Mouse (Mus musculus): ENCODE data around the gene Igsf9. TPM values are rescaled to one million over a fixed set of nuclear protein-coding genes. Genes with fewer than 3 reads are reported as not detected.

Gene Igsf9
- total RNA-seq, 2 experiments from 2014 or later: 0.25 to 0.55 TPM

DNA sequence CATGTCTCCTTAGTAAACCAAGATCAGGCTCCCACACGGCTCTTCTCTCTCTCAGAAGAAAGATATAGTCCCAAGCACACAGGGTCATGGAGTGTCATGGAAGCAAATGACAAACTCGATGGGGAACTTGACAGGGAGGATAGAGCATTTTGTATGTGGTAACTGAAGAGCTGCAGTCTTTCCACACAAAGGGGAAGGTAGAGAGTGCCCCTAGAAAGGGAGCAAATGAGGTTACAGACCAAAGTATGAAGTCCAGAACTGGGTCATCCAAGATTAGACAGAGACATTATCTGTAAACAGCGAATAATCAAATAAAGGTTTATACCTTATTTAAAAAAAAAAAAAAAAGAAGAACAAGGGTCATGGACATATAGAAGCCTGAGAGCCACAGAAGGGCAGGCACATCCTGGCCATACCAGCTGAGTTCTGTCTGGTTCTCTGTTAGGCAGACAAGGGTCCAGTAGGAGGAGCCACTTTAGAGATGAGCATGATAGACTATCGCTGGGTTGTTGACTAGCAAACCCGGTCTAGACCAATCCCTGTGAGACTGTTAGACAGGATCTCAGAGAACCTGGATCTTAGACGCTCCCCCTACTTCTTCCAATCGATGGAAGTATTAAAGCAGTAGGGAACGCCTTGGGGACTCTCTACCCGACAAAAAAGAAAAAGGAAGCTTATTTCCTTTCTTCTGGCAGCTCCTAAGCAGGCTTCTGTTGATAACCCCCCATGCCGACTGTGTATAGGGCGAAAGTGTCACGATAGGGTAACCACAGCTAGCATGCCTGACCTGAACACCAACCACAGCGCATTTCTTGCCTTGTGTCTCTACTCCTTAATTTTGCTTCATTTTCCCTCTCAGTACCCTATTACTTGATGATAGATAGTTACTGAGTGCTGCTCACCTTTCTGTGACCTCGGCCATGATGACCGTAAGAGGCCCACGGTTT is 17.9 kb upstream of the Igsf9 start:
- no peak for DNase-seq (ENCODE audit: low spot score)
- intact Hi-C loops (cut with DNase I): no loop called here

DNA sequence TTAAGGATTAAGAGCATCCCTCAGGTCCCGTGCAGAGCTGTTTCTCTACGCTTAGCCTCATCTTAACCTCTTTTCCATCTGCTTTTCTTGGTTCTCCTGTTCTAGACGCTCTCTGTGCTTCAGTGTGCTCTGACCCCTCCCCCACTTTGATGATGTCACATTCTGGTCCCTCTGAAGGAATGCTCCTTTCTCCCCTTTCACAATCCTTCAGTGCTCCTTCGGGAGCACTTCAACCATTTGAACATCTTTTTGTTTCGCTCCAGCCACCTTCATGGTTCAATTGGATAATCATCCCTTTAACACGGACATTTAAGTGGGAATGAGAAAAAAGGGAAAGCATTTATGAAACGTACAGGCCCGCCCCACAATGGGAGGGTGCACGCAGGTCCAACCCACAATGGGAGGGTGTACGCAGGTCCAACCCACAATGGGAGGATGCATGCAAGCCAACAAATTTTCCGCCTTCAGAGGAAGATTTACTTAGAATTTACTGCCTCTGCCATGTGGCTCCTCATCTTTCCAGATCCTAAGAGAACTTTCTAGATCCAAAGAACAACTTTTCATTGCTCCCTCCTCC is 13.2 kb upstream of the Igsf9 start:
- DNase-seq (ENCODE audit: low spot score): no peak
- intact Hi-C loops (cut with DNase I): no loop called here

DNA sequence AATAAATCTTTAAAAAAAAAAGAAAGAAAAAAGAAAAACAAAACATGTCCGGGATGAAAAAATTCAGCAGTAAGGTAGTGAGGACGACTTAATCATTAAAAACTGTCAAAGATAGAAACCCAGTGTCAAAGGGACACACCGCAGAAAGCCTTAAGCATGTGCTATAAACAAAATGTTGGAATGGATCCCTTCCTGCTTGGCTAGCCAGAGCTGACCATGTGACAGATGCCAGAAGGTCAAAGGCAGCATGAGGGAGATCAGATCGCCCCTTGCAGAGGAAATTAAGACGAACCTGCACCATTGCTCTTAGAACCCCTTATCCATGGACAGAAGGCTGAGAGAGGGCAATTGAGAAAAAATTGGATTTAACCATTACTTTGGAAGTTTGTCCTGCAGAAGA is 12.2 kb upstream of the Igsf9 start:
- intact Hi-C loops (cut with DNase I): no loop called here

GRCm38 (mm10) chr1:172469810-172470448 is 11.7 kb upstream of the Igsf9 start:
- no peak for DNase-seq (ENCODE audit: low spot score)
- intact Hi-C loops (cut with DNase I): no loop called here

More for the DNA sequence above, 12.2 kb upstream of the Igsf9 start:
- no peak for DNase-seq (ENCODE audit: low spot score)

- intact Hi-C loops (cut with DNase I): no loop called here
- no peak for DNase-seq (ENCODE audit: low spot score)
These were observed 8.7 kb upstream of the Igsf9 start for GRCm38 (mm10) chr1:172472909-172473308.

DNA sequence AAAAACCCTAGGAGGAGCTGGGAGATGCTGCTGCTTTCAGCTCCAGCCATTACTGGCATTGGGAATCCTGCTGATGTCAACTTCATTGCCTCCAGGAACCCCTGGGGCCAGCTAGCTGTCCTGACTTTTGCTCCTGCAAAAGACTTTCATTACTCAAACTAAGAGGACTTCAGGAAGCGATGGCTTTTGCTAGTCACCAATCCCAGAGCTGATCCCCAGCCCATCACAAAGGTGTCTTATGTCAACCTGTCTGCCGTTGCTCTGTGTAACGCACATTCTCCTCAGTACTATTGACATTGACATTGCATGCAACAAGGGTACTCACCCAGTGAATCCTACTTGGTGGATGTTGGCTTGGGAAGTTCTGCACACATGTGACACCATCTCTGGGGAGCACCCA is 7.4 kb upstream of the Igsf9 start:
- intact Hi-C loops (cut with DNase I): no loop called here
- DNase-seq (ENCODE audit: low spot score): no peak

- DNase-seq (ENCODE audit: low spot score): no peak
- intact Hi-C loops (cut with DNase I): no loop called here
These were observed 6.4 kb upstream of the Igsf9 start, which contains the start of gene Slamf9 for GRCm38 (mm10) chr1:172475054-172475741. TSS of gene Slamf9 (plus strand) at chr1:172475358.

GRCm38 (mm10) chr1:172478020-172478419 is 3.6 kb upstream of the Igsf9 start:
- intact Hi-C loops (cut with DNase I): no loop called here
- DNase-seq (ENCODE audit: low spot score): no peak

- intact Hi-C loops (cut with DNase I): no loop called here
- no peak for DNase-seq (ENCODE audit: low spot score)
These were observed 1.2 kb upstream of the Igsf9 start for GRCm38 (mm10) chr1:172480376-172480775.

DNA sequence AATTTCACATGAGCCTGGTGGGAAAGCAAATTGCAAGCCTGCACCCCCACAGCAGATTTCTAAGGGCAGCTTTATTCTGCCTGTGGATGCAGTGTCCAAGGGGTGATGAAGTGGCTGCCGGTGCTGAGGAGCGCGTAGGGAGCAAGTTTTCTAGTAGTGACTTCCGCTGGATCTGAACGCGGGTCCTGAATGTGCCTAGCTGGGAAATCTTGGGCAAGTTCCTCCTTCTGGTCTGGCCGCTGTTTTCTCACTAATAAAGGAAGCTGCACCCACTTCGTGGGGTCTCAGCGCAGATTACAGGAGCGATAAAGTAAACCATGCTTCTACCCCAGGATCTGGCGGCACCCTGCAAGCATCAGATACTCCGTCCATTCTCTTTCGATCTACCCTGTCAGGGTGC is 477 bp upstream of the Igsf9 start:
- DNase-seq (ENCODE audit: low spot score): no peak
- intact Hi-C loops (cut with DNase I): no loop called here

DNA sequence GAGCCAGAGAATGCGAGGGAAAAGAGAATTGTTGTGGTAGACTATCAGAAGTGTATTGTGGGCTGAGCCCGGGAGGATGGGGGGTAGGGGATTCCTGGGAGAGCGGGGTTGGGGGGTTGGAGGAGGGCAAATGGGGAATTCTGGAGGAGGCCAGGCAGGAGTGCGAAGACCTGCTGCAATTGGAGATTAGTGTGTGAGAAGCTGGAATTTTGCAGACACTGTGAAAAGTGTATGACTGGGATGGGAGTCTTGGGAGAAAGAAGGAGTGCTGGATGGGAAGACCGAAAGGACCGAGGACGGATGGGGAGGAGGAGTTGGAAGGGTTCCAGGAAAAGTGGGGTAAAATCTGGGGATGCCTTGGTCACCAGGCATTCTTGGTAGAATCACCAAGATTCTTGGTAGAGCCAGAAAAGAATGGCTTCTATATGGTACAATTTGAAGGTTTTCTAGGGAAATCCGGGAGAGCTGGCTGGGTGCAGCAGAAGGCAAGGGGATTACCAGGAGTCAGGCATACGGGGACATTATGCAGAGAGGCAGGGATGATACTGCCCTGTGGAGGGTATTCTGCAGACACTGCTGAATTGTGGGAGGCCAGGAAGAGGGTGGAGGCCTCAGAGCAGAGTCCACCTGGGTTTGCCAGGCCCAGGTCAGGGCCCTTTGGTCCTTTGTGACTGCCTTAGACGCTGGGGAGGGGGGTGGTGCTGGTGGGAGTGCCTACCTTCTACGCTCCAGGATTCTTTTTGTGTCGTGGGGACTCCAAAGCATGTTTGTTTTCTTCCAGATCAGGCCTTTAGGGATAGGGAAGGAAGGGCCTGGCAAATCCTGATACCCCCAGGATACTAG is 1.2 kb downstream of the Igsf9 start:
- intact Hi-C loops (cut with DNase I): no loop called here
- DNase-seq (ENCODE audit: low spot score): no peak

DNA sequence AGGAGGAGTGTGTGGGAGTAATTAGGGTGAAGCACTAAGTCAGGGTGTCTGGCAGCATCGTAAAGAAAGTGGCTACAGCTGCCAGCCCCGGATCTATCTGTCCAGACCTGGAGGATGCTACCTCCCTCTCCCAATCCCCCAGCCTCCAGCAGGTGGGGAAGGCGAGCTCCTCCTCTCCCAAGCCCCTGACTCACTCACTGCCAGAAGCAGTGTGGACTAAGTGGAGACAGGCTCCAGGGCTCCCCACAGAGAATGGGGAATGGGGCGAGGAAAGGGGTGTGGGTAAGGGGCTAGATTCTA is 1.7 kb downstream of the Igsf9 start:
- intact Hi-C loops (cut with DNase I): no loop called here
- DNase-seq (ENCODE audit: low spot score): no peak

DNA sequence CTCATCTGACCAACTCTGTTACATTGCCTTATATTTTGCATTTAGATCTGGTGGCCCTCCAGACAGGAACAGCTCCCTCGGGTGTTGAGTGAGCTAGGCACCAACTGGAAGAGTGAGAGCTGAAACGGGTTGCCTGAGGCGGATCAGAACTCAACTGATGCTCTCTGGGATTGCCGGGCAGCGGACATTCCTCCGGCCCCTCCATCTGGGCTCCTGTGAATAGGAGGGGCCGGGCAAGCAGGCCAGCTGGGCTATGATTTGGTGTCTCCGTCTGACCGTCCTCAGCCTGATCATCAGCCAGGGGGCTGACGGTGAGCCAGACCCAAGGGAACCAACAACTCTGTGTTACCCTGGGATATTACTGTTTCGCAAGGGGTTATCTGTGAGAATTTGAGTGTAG is 2.6 kb downstream of the Igsf9 start:
- intact Hi-C loops (cut with DNase I): no loop called here
- no peak for DNase-seq (ENCODE audit: low spot score)

DNA sequence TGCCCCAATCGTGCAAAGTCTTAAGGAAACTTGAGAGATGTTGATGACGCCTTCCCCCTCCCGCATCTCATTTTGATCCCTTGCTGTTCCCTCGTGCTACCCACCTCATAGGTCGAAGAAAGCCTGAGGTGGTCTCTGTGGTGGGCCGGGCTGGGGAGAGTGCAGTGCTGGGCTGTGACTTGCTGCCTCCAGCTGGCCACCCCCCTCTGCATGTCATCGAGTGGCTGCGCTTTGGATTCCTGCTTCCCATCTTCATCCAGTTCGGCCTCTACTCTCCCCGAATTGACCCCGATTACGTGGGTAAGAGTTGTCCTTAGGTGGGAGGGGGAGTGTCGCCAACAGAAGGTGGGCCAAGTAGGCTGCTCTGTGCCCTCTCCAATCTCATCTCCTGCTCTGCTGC is 3.1 kb downstream of the Igsf9 start:
- DNase-seq (ENCODE audit: low spot score): no peak
- intact Hi-C loops (cut with DNase I): loop anchor here (5.0 kb wide), 1 partner anchor 148 kb away; the partner anchor contains the start of gene Dusp23

- intact Hi-C loops (cut with DNase I): loop anchor here (5.0 kb wide), 1 partner anchor 146 kb away; the partner anchor contains the start of gene Dusp23
- DNase-seq (ENCODE audit: low spot score): no peak
These were observed 4.2 kb downstream of the Igsf9 start for GRCm38 (mm10) chr1:172485821-172486220.

- no peak for DNase-seq (ENCODE audit: low spot score)
- intact Hi-C loops (cut with DNase I): loop anchor here (5.0 kb wide), 1 partner anchor 146 kb away; the partner anchor contains the start of gene Dusp23
These were observed 4.6 kb downstream of the Igsf9 start for GRCm38 (mm10) chr1:172486236-172486635.

DNA sequence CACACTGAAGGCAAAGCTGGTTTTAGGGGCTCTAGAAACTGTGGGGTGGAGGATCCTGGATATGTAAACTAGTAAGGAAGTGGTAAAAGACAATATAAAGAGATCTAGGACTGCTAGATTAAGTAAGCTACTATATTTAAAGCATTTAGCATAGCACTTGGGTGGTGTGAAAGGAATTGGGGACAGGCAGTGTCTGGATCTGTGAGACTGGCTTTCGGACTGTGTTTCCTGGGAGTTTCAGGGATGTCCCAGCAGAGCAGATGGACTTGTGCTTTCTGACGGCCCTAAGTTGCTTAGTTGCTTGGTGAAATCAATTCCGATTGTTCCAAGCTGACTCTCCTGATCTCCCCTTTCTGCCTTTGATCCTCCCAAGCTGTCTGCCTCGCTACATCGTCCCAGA is 5.1 kb downstream of the Igsf9 start:
- no peak for DNase-seq (ENCODE audit: low spot score)
- intact Hi-C loops (cut with DNase I): loop anchor here (5.0 kb wide), 1 partner anchor 146 kb away; the partner anchor contains the start of gene Dusp23

GRCm38 (mm10) chr1:172487859-172488258 is 6.3 kb downstream of the Igsf9 start:
- DNase-seq (ENCODE audit: low spot score): no peak
- intact Hi-C loops (cut with DNase I): loop anchor here (5.0 kb wide), 1 partner anchor 144 kb away; the partner anchor contains the start of gene Dusp23

DNA sequence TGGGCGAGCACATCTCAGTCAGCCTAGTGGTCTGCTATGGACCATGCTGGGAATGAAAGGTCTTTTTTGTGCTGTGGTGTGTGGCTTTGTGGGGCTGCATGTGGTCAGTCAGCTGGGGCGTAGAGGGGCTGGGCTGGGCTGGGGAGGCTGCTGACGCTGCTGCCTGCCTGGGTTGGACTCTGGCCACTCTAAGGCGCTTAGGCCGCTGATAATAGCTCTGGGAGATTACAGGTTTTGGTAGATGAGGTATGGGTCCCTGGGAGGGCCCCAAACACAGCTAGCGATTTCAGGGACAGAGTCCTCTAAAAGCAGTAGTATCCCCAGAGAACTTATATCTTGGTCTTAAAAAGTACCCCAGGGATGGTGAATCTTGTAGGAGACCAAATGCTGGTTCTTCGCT is 7.2 kb downstream of the Igsf9 start:
- intact Hi-C loops (cut with DNase I): loop anchor here (5.0 kb wide), 1 partner anchor 143 kb away; the partner anchor contains the start of gene Dusp23

More for the DNA sequence above, 7.2 kb downstream of the Igsf9 start:
- DNase-seq (ENCODE audit: low spot score): no peak

Data from heart, postnatal 25 days (tissue).